Mouse (Mus musculus) retina, embryonic 14.5 days (tissue): ENCODE measurements around the gene Erc1.
"Not testable (repeated sequence)": the region's sequence is repeated elsewhere in the genome, so short reads cannot be mapped to it uniquely, and the experiment has no call there.

Experiments used
- DNase-seq: peaks from one replicate; pipeline ENCODE4 v3.0.0-alpha.2; 2015; ENCODE audit warnings: low spot score

Erc1 gene

GRCm38 (mm10) chr6:119848034-119848695, at the start of gene Erc1:
Erc1 (minus strand) TSS chr6:119848167.
- DNase-seq, result peak; percentile 94

- DNase-seq, result no peak
Observed at GRCm38 (mm10) chr6:119892711-119893110, 44.7 kb upstream of the Erc1 start.

- DNase-seq, result no peak
Observed at GRCm38 (mm10) chr6:119883151-119883550, 35.2 kb upstream of the Erc1 start.

- no peak for DNase-seq
Observed at GRCm38 (mm10) chr6:119864341-119865034, 16.5 kb upstream of the Erc1 start.

- DNase-seq, result no peak
Observed at GRCm38 (mm10) chr6:119861519-119861918, 13.6 kb upstream of the Erc1 start.

- no peak for DNase-seq
Observed at GRCm38 (mm10) chr6:119860236-119860635, 12.3 kb upstream of the Erc1 start.

GRCm38 (mm10) chr6:119855471-119855870, 7.5 kb upstream of the Erc1 start:
- DNase-seq, result no peak

- no peak for DNase-seq
Observed at GRCm38 (mm10) chr6:119854156-119854555, 6.2 kb upstream of the Erc1 start.

- no peak for DNase-seq
Observed at GRCm38 (mm10) chr6:119849858-119850257, 1.9 kb upstream of the Erc1 start.

- DNase-seq, result no peak
Observed at GRCm38 (mm10) chr6:119849348-119849709, 1.4 kb upstream of the Erc1 start.

- peak; percentile 51 for DNase-seq
Observed at GRCm38 (mm10) chr6:119848696-119849347, 855 bp upstream of the Erc1 start.

- DNase-seq, result no peak
Observed at GRCm38 (mm10) chr6:119847518-119848033, 391 bp downstream of the Erc1 start.

- DNase-seq, result peak; percentile 30
Observed at GRCm38 (mm10) chr6:119846751-119847517, 1.0 kb downstream of the Erc1 start.

GRCm38 (mm10) chr6:119829951-119830350, 18.0 kb downstream of the Erc1 start:
- no peak for DNase-seq

- no peak for DNase-seq
Observed at GRCm38 (mm10) chr6:119828165-119828564, 19.8 kb downstream of the Erc1 start.

- no peak for DNase-seq
Observed at GRCm38 (mm10) chr6:119826701-119827100, 21.3 kb downstream of the Erc1 start.

- DNase-seq, result no peak
Observed at GRCm38 (mm10) chr6:119822216-119822615, 25.8 kb downstream of the Erc1 start.

GRCm38 (mm10) chr6:119821158-119821557, 26.8 kb downstream of the Erc1 start:
- no peak for DNase-seq

- no peak for DNase-seq
Observed at GRCm38 (mm10) chr6:119818541-119818940, 29.4 kb downstream of the Erc1 start.

- no peak for DNase-seq
Observed at GRCm38 (mm10) chr6:119815426-119815825, 32.5 kb downstream of the Erc1 start.

GRCm38 (mm10) chr6:119813055-119813454, 34.9 kb downstream of the Erc1 start:
- not testable (repeated sequence) for DNase-seq
